Mouse (Mus musculus) lung, embryonic 16.5 days (tissue): Measurements from ENCODE around the gene Kcnip1. TPM values are rescaled to one million over a fixed set of nuclear protein-coding genes. Genes with fewer than 3 reads are reported as not detected.

Experiments
- ATAC-seq: fragments of 200-750 bp; cut with Nextera tagmentation; 2 replicates; pipeline ENCODE4 v1.8.0; 2017; ENCODE audit warnings: low read depth, mild to moderate bottlenecking, moderate library complexity
- H3K27ac ChIP-seq: fragments of 300-500 bp; sonication (generic); 2 replicates; pipeline ENCODE4 v1.5.1; 2014; ENCODE audit warnings: mild to moderate bottlenecking, control low read depth, low read length
- H3K27me3 ChIP-seq: fragments of 300-500 bp; sonication (generic); 2 replicates; pipeline ENCODE4 v1.6.1; 2014; ENCODE audit warnings: low read depth, low read length, mixed read lengths; ENCODE audit not compliant: control insufficient read depth, insufficient read depth
- H3K36me3 ChIP-seq: fragments of 300-500 bp; sonication (generic); 2 replicates; pipeline ENCODE4 v1.6.1; 2014; ENCODE audit warnings: low read length; ENCODE audit not compliant: control insufficient read depth, insufficient read depth
- H3K4me1 ChIP-seq: fragments of 300-500 bp; sonication (generic); replicated peaks from 2 replicates; pipeline ENCODE4 v1.6.1; 2014; ENCODE audit warnings: low read length, mixed read lengths; ENCODE audit not compliant: control insufficient read depth, insufficient read depth
- H3K4me2 ChIP-seq: fragments of 300-500 bp; sonication (generic); 2 replicates; pipeline ENCODE4 v1.6.1; 2014; ENCODE audit warnings: low read depth, low read length, control low read depth
- H3K4me3 ChIP-seq: fragments of 300-500 bp; sonication (generic); 2 replicates; pipeline ENCODE4 v1.5.1; 2014; ENCODE audit warnings: mild to moderate bottlenecking, low read length, control low read depth
- H3K9ac ChIP-seq: fragments of 300-500 bp; sonication (generic); 2 replicates; pipeline ENCODE4 v1.6.1; 2014; ENCODE audit warnings: low read length, control low read depth
- H3K9me3 ChIP-seq: fragments of 300-500 bp; sonication (generic); 2 replicates; pipeline ENCODE4 v1.6.1; 2016; ENCODE audit warnings: low read length; ENCODE audit not compliant: control insufficient read depth
- WGBS: fragments of 180-500 bp; shearing (Covaris S2); extraction: QIAGEN DNeasy Blood & Tissue Kit; methylation state at CpG from one replicate; pipeline ENCODE4 v1.1.7; 2014; 5-methylcytosine and 5-hydroxymethylcytosine counted together
- polyA plus RNA-seq: library from polyadenylated mRNA; unstranded; fragments of >200 nt; fragmentation: Nextera tagmentation; extraction: Ambion mirVana; gene quantifications from 2 replicates; pipeline ENCODE4 v1.2.1, GENCODE M21; 2015

Gene Kcnip1
- polyA plus RNA-seq, 1 experiment from 2014 or later = 0.68 TPM

GRCm38 (mm10) chr11:33752431-33752873 is 240.5 kb downstream of the Kcnip1 start:
- no peaks in the 10 kb centered on the region; the same call in 1 of the 2 replicates for H3K4me1 ChIP-seq
- no peak overlapping the region for H3K4me2 ChIP-seq
- no peak overlapping the region for H3K9ac ChIP-seq
- WGBS = 53% methylated on average over 4 of the region's 4 CpGs
- no peak overlapping the region for H3K27ac ChIP-seq
- H3K9me3 ChIP-seq = no peaks in the 10 kb centered on the region
- no peaks in the 10 kb centered on the region for H3K27me3 ChIP-seq
- H3K36me3 ChIP-seq = no peaks in the 10 kb centered on the region
- H3K4me3 ChIP-seq = no peak overlapping the region
- peak; percentile 38 for ATAC-seq

- no peaks in the 10 kb centered on the region for H3K9me3 ChIP-seq
- ATAC-seq = no peak
- H3K36me3 ChIP-seq = no peaks in the 10 kb centered on the region
- no peaks in the 10 kb centered on the region; the same call in 1 of the 2 replicates for H3K4me1 ChIP-seq
- no peak overlapping the region for H3K9ac ChIP-seq
- H3K27me3 ChIP-seq = no peaks in the 10 kb centered on the region
- 86% methylated on average over 6 of the region's 6 CpGs for WGBS
- no peak overlapping the region for H3K4me3 ChIP-seq
- H3K27ac ChIP-seq = no peak overlapping the region
- H3K4me2 ChIP-seq = no peak overlapping the region
These were observed 241.4 kb downstream of the Kcnip1 start for GRCm38 (mm10) chr11:33751503-33751902.

DNA sequence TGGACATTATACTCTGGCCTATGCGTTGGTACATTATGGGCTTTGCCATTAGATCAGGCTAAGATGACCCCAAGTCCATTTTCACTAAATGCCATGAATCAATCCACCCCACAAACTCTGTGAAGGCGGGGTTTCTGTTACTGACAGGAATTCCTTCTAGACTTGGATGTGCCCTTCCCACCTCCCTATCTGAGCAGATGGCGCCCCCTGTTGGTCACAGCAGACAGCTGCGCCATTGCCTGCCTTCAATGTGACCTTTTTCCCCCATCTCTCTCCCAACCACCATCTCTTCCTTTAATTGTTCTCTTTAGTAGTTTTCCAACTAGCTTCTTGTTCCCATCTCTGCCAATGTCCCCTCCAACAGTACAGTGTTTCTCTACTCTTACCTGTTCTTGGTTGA is 243.0 kb downstream of the Kcnip1 start:
- no peak for ATAC-seq
- Histone ChIP-seq H3K27ac (no peak overlapping the region), H3K4me2 (no peak overlapping the region), H3K9ac (no peak overlapping the region), H3K4me3 (no peak overlapping the region), H3K9me3 (no peaks in the 10 kb centered on the region), H3K27me3 (no peaks in the 10 kb centered on the region), H3K36me3 (no peaks in the 10 kb centered on the region), H3K4me1 (no peaks in the 10 kb centered on the region; the same call in 1 of the 2 replicates)
- WGBS = 84% methylated on average over 4 of the region's 4 CpGs

DNA sequence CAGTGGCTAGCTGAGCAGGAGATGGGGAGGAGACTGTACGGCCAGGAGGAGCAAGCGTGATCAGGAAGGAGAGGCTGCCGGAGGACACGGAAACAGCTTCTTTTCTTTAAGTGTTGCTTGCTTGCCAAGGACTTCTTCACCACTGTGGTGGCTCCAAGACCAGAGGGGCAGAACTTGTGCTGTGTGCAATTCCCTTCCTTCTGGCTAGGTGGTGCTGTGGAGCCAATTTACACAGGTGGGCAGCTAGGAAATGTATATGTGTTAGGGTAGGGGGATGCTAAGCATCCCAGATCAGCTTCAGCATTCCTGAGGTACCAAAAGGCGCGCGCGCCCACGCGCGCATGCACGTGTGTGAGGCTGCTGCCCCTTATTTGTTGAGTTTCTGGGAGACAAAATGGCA is 243.5 kb downstream of the Kcnip1 start:
- peaks cover under 1% of the 10 kb centered on the region for H3K4me1 ChIP-seq
- no peak for ATAC-seq
- H3K4me2 ChIP-seq = no peak overlapping the region
- H3K27ac ChIP-seq = no peak overlapping the region
- H3K4me3 ChIP-seq = no peak overlapping the region
- WGBS = 91% methylated on average over 12 of the region's 12 CpGs
- no peaks in the 10 kb centered on the region for H3K36me3 ChIP-seq
- no peaks in the 10 kb centered on the region for H3K9me3 ChIP-seq
- no peak overlapping the region for H3K9ac ChIP-seq
- H3K27me3 ChIP-seq = no peaks in the 10 kb centered on the region

- Histone ChIP-seq H3K36me3 (no peaks in the 10 kb centered on the region), H3K9ac (no peak overlapping the region), H3K27ac (no peak overlapping the region), H3K4me1 (peaks cover 7% of the 10 kb centered on the region), H3K27me3 (no peaks in the 10 kb centered on the region), H3K9me3 (no peaks in the 10 kb centered on the region), H3K4me3 (no peak overlapping the region), H3K4me2 (no peak overlapping the region)
- WGBS = 61% methylated on average over 5 of the region's 5 CpGs
- ATAC-seq = no peak
These were observed 244.2 kb downstream of the Kcnip1 start for GRCm38 (mm10) chr11:33748754-33749153.

GRCm38 (mm10) chr11:33747402-33747955 is 245.5 kb downstream of the Kcnip1 start:
- Histone ChIP-seq H3K27ac (no peak overlapping the region), H3K4me1 (peaks cover 11% of the 10 kb centered on the region), H3K36me3 (no peaks in the 10 kb centered on the region), H3K4me2 (no peak overlapping the region), H3K9ac (no peak overlapping the region), H3K27me3 (no peaks in the 10 kb centered on the region), H3K4me3 (no peak overlapping the region), H3K9me3 (no peaks in the 10 kb centered on the region)
- 74% methylated on average over 5 of the region's 5 CpGs for WGBS
- no peak for ATAC-seq

DNA sequence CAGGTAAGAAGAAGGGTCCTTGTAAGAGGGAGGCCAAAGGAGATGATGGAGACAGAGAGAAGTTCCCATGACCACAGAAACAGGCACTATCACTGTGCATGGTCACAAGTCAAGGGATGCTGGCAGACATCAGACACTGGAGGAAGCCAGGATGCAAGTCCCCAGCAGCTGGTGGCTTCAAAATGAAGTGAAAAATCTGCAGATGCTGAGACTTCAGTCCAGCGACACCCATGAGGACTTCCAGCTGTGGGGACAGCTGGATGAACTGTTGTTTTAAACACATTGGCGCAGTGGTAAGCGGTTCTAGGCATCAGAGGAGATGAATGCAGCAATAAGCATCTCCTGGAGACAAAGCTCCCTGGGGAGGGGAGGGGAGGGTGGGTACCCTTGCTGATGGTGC is 246.6 kb downstream of the Kcnip1 start:
- Histone ChIP-seq H3K36me3 (no peaks in the 10 kb centered on the region), H3K4me2 (no peak overlapping the region), H3K4me3 (no peak overlapping the region), H3K4me1 (peaks cover 11% of the 10 kb centered on the region), H3K27ac (no peak overlapping the region), H3K9ac (no peak overlapping the region), H3K9me3 (no peaks in the 10 kb centered on the region), H3K27me3 (no peaks in the 10 kb centered on the region)
- peak; percentile 60 for ATAC-seq
- WGBS = 40% methylated on average over 3 of the region's 3 CpGs

DNA sequence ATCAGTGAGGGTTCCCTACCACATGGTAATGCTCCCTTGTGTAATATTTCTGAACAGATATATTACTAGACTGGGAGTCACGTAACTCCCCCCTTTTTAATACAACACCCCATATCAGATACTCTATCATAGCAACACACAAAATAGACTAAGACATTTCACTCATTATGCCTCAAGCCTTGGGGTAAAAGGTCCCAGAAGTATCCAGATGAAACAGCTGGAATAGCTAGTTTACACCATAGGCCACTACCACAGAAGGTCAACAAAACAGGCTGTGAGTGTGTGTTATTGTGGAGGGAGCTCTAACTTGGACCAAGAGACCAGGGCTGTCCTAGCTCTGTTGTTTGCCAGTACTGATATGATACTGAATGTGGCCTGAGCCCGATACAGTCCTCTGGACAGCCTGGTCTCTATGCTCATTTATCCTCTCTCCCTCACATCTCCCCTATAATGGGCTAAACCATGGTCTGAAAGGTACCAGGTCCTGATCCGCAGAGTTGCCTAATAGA is 247.1 kb downstream of the Kcnip1 start:
- peak; percentile 75 for ATAC-seq
- H3K9me3 ChIP-seq = no peaks in the 10 kb centered on the region
- WGBS = 71% methylated on average over 3 of the region's 3 CpGs

GRCm38 (mm10) chr11:33744429-33744828 is 248.5 kb downstream of the Kcnip1 start:
- ATAC-seq = peak; percentile 89
- Histone ChIP-seq H3K4me2 (peak overlapping the region; percentile 19; the same call in 1 of the 2 replicates), H3K4me1 (peaks cover 11% of the 10 kb centered on the region), H3K27ac (no peak overlapping the region), H3K9ac (no peak overlapping the region), H3K4me3 (no peak overlapping the region), H3K27me3 (no peaks in the 10 kb centered on the region), H3K36me3 (no peaks in the 10 kb centered on the region), H3K9me3 (no peaks in the 10 kb centered on the region)
- 8% methylated on average over 7 of the region's 7 CpGs for WGBS

More for the DNA sequence above, 247.1 kb downstream of the Kcnip1 start:
- no peak overlapping the region for H3K4me3 ChIP-seq
- no peak overlapping the region for H3K27ac ChIP-seq
- H3K36me3 ChIP-seq = no peaks in the 10 kb centered on the region
- H3K9ac ChIP-seq = no peak overlapping the region
- no peak overlapping the region for H3K4me2 ChIP-seq
- no peaks in the 10 kb centered on the region for H3K27me3 ChIP-seq
- H3K4me1 ChIP-seq = peaks cover 11% of the 10 kb centered on the region
